Mouse (Mus musculus): ENCODE data around the gene Tbc1d4.
"Not testable (repeated sequence)": the region's sequence is repeated elsewhere in the genome, so short reads cannot be mapped to it uniquely, and the experiment has no call there.

Tbc1d4 gene

GRCm38 (mm10) chr14:101595301-101596080 is 13.5 kb downstream of the Tbc1d4 start:
- DNase-seq (ENCODE audit: low spot score in 2 of 2) = no peak

GRCm38 (mm10) chr14:101594001-101594400 is 15.0 kb downstream of the Tbc1d4 start:
- DNase-seq (ENCODE audit: low spot score in 2 of 2) = no peak

- DNase-seq (ENCODE audit: low spot score in 2 of 2) = no peak
Measured at GRCm38 (mm10) chr14:101593340-101593739, 15.7 kb downstream of the Tbc1d4 start.

GRCm38 (mm10) chr14:101591101-101591500 is 17.9 kb downstream of the Tbc1d4 start:
- no peak for DNase-seq (ENCODE audit: low spot score in 2 of 2)

GRCm38 (mm10) chr14:101588209-101588991 is 20.6 kb downstream of the Tbc1d4 start:
- not testable (repeated sequence) for DNase-seq (ENCODE audit: low spot score in 2 of 2)

- DNase-seq (ENCODE audit: low spot score in 2 of 2) = not testable (repeated sequence)
Measured at GRCm38 (mm10) chr14:101587366-101588040, 21.5 kb downstream of the Tbc1d4 start.

GRCm38 (mm10) chr14:101586096-101586495 is 22.9 kb downstream of the Tbc1d4 start:
- no peak for DNase-seq (ENCODE audit: low spot score in 2 of 2)

- no peak for DNase-seq (ENCODE audit: low spot score in 2 of 2)
Measured at GRCm38 (mm10) chr14:101575651-101576050, 33.3 kb downstream of the Tbc1d4 start.

GRCm38 (mm10) chr14:101574536-101574935 is 34.5 kb downstream of the Tbc1d4 start:
- no peak for DNase-seq (ENCODE audit: low spot score in 2 of 2)

GRCm38 (mm10) chr14:101573107-101573614 is 35.8 kb downstream of the Tbc1d4 start:
- no peak for DNase-seq (ENCODE audit: low spot score in 2 of 2)

- DNase-seq (ENCODE audit: low spot score in 2 of 2) = no peak
Measured at GRCm38 (mm10) chr14:101568828-101569227, 40.2 kb downstream of the Tbc1d4 start.

- no peak for DNase-seq (ENCODE audit: low spot score in 2 of 2)
Measured at GRCm38 (mm10) chr14:101566717-101567116, 42.3 kb downstream of the Tbc1d4 start.

GRCm38 (mm10) chr14:101565661-101566060 is 43.3 kb downstream of the Tbc1d4 start:
- DNase-seq (ENCODE audit: low spot score in 2 of 2) = no peak

- DNase-seq (ENCODE audit: low spot score in 2 of 2) = no peak
Measured at GRCm38 (mm10) chr14:101561251-101561701, 47.7 kb downstream of the Tbc1d4 start.

- DNase-seq (ENCODE audit: low spot score in 2 of 2) = no peak
Measured at GRCm38 (mm10) chr14:101559446-101559845, 49.5 kb downstream of the Tbc1d4 start.

GRCm38 (mm10) chr14:101548885-101549573 is 60.0 kb downstream of the Tbc1d4 start:
- no peak for DNase-seq (ENCODE audit: low spot score in 2 of 2)

GRCm38 (mm10) chr14:101541863-101542262 is 67.1 kb downstream of the Tbc1d4 start:
- no peak for DNase-seq (ENCODE audit: low spot score in 2 of 2)

- no peak for DNase-seq (ENCODE audit: low spot score in 2 of 2)
Measured at GRCm38 (mm10) chr14:101541141-101541540, 67.8 kb downstream of the Tbc1d4 start.

- DNase-seq (ENCODE audit: low spot score in 2 of 2) = no peak
Measured at GRCm38 (mm10) chr14:101540466-101540865, 68.5 kb downstream of the Tbc1d4 start.

- no peak for DNase-seq (ENCODE audit: low spot score in 2 of 2)
Measured at GRCm38 (mm10) chr14:101537906-101538305, 71.1 kb downstream of the Tbc1d4 start.

- DNase-seq (ENCODE audit: low spot score in 2 of 2) = no peak
Measured at GRCm38 (mm10) chr14:101537413-101537812, 71.6 kb downstream of the Tbc1d4 start.
